ENCODE assay signal across 22 mouse cellular contexts in the genomic region with DNA sequence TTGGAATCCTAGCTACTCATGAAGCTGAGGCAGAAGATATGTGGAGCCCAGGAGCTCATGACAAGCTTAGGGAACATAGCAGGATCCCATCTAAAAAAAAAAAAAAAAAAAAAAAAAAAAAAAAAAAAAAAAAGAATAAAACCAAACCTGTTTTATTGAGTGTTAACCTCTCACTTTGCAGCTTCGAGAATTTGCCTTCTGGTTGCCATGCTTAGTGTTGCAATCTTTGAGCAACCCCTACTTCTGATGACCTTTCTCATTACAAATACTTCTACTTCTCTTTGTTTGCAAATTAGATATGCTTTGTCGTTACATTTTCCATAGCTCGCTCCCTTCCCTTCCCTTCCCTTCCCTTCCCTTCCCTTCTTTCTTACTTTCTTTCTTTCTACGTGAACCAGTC. TPM values are rescaled to one million over a fixed set of nuclear protein-coding genes. Genes with fewer than 3 reads are reported as not detected.
"Had no signal": no experiment of that assay in that cellular context is flagged by ENCODE, and none has a peak within 500 bp of the region (broad histone marks: within the 10 kb centered on the region; RNA-seq: fewer than 3 reads in every experiment).

No protein-coding gene starts in this region.

- H3K4me3 ChIP-seq: lung, embryonic 15.5 days; midbrain, embryonic 10.5 days; midbrain, embryonic 12.5 days; myocyte; neural tube, embryonic 13.5 days; neural tube, embryonic 15.5 days; stomach, embryonic 15.5 days had no signal

- H3K27ac ChIP-seq: lung, embryonic 15.5 days; macrophage; midbrain, embryonic 10.5 days; midbrain, embryonic 12.5 days; neural tube, embryonic 13.5 days; neural tube, embryonic 15.5 days; stomach, embryonic 15.5 days; stomach, postnatal 0 days had no signal

- H3K36me3 ChIP-seq: lung, embryonic 15.5 days; midbrain, embryonic 10.5 days; midbrain, embryonic 12.5 days; neural tube, embryonic 13.5 days; neural tube, embryonic 15.5 days; stomach, embryonic 15.5 days had no signal

- H3K9ac ChIP-seq: liver, postnatal 0 days; lung, embryonic 15.5 days; midbrain, embryonic 12.5 days; neural tube, embryonic 13.5 days; neural tube, embryonic 15.5 days; stomach, embryonic 15.5 days had no signal

- H3K4me1 ChIP-seq: lung, embryonic 15.5 days; midbrain, embryonic 10.5 days; midbrain, embryonic 12.5 days; neural tube, embryonic 13.5 days; neural tube, embryonic 15.5 days; stomach, embryonic 15.5 days had no signal

- ATAC-seq: liver, postnatal 0 days; lung, postnatal 0 days; midbrain, embryonic 16.5 days had no signal

- H3K9me3 ChIP-seq: lung, embryonic 15.5 days; midbrain, embryonic 10.5 days; midbrain, embryonic 12.5 days; stomach, embryonic 15.5 days had no signal

- DNase-seq: liver, postnatal 0 days; lung, adult 2 months; lung, postnatal 14 days; midbrain, embryonic 14.5 days; retina, postnatal 1 day; right cerebral cortex, adult 18-20 months; thymus, adult 2 months; thymus, postnatal 25 days; thymus, postnatal 4 days had no signal

RNA-seq across cellular contexts. Expression of gene Spag6, which starts 45.3 kb away (rescaled TPM):
- total RNA-seq: megakaryocyte, adult 5-6 weeks; megakaryocyte-erythroid progenitor cell, adult 5-6 weeks had no signal
